Mouse (Mus musculus): ENCODE results near the gene Ctnna2.

- TF ChIP-seq CTCF (IDR thresholded peaks at IDR 0.05; ENCODE audit: low read depth) = no peak
- TF ChIP-seq EP300 (IDR thresholded peaks at IDR 0.05; ENCODE audit: low read depth) = no peak
These were observed 375.6 kb downstream of the Ctnna2 start for GRCm38 (mm10) chr6:77603914-77604313.

Measured in liver, postnatal 0 days (tissue).